Mouse (Mus musculus) megakaryocyte progenitor cell, adult 5-6 weeks (primary cell): Measurements from ENCODE around the gene Hlf. TPM values are rescaled to one million over a fixed set of nuclear protein-coding genes. Genes with fewer than 3 reads are reported as not detected.

Experiments used
- total RNA-seq, 2 experiments: library from RNA; stranded (forward) in 1 of 2; stranded (reverse) in 1 of 2; fragments of 157-497, 149-512 nt in 1 of 2; fragments of 200-1000 nt in 1 of 2; gene quantifications; 2 replicates each; pipeline versions ENCODE4 v1.2.3 to v1.2.4; 2015 to 2017

The Hlf gene
- total RNA-seq, 2 experiments from 2014 or later = 2.5 to 20.0 TPM

Other genes starting within 250 kb of the Hlf start
- 4.5 and 5.7 TPM in 2 replicates for gene Gm45716, start 203.2 kb downstream of the Hlf start, total RNA-seq (2015)
- 7.0 and 12.2 TPM in 2 replicates for gene Gm45716, start 203.2 kb downstream of the Hlf start, total RNA-seq (2017)
- gene Mmd, start 141.4 kb downstream of the Hlf start, total RNA-seq (2015) = 19.0 and 20.5 TPM in 2 replicates
- 16.0 and 17.7 TPM in 2 replicates for gene Mmd, start 141.4 kb downstream of the Hlf start, total RNA-seq (2017)
- gene Stxbp4, start 247.2 kb upstream of the Hlf start, total RNA-seq (2015) = 5.0 and 7.4 TPM in 2 replicates
- gene Stxbp4, start 247.2 kb upstream of the Hlf start, total RNA-seq (2017) = 2.7 and 4.4 TPM in 2 replicates
- gene Cox11, start 247.3 kb upstream of the Hlf start, total RNA-seq (2015) = 29.9 and 35.5 TPM in 2 replicates
- 15.5 and 17.2 TPM in 2 replicates for gene Cox11, start 247.3 kb upstream of the Hlf start, total RNA-seq (2017)